Mouse (Mus musculus): ENCODE results near the gene Map3k3. TPM values are rescaled to one million over a fixed set of nuclear protein-coding genes. Genes with fewer than 3 reads are reported as not detected.

Gene Map3k3
- total RNA-seq, 1 experiment = 43.7 TPM

- Histone ChIP-seq H3K9ac (ENCODE audit: insufficient read depth, low read depth, low read length, poor library complexity, severe bottlenecking) (peak overlapping the region; percentile 83), H3K36me3 (ENCODE audit: control insufficient read depth, insufficient read depth, low read length, poor library complexity, severe bottlenecking) (peaks cover 3% of the 10 kb centered on the region; the same call in 1 of the 2 replicates), H3K4me3 (ENCODE audit: insufficient read depth in 1 of 2, low read depth in 1 of 2, low read length in 2 of 2, poor library complexity in 1 of 2, severe bottlenecking in 1 of 2) (peak overlapping the region; percentile 76 to 80), H3K27ac (ENCODE audit: insufficient read depth, low read depth, low read length, poor library complexity, severe bottlenecking) (peak overlapping the region; percentile 28; the same call in 1 of the 2 replicates), H3K9me3 (ENCODE audit: control insufficient read depth, insufficient read depth, low read depth, low read length) (no peaks in the 10 kb centered on the region), H3K4me1 (ENCODE audit: control insufficient read depth in 2 of 2, insufficient read depth in 2 of 2, low read length in 2 of 2, poor library complexity in 1 of 2) (peaks cover 2% of the 10 kb centered on the region in 2 experiments; a peak in 1 of 4 replicates)
- TF ChIP-seq ZNF384 (IDR thresholded peaks at IDR 0.05; ENCODE audit: low read depth, low read length) = no peak
- no peak for TF ChIP-seq MAFK (IDR thresholded peaks at IDR 0.05; ENCODE audit: insufficient read depth, low read depth, low read length)
- no peak for TF ChIP-seq CHD2 (IDR thresholded peaks at IDR 0.05; ENCODE audit: low read depth, low read length)
- TF ChIP-seq ZC3H11A (IDR thresholded peaks at IDR 0.05; ENCODE audit: borderline replicate concordance, low read depth, low read length) = no peak
- no peak; the same call in 1 of the 2 replicates for TF ChIP-seq HCFC1 (IDR thresholded peaks at IDR 0.05; ENCODE audit: borderline replicate concordance, insufficient read depth, low read length)
- peak; percentile 97 for DNase-seq (ENCODE audit: low read depth, low spot score)
- in situ Hi-C loops (cut with MboI; ENCODE audit: low sequenced_read_pairs in 2 of 2, unreplicated experiment in 2 of 2) = no loop called here
Observed at GRCm38 (mm10) chr11:106193371-106194154, 109.2 kb downstream of the Map3k3 start.

DNA sequence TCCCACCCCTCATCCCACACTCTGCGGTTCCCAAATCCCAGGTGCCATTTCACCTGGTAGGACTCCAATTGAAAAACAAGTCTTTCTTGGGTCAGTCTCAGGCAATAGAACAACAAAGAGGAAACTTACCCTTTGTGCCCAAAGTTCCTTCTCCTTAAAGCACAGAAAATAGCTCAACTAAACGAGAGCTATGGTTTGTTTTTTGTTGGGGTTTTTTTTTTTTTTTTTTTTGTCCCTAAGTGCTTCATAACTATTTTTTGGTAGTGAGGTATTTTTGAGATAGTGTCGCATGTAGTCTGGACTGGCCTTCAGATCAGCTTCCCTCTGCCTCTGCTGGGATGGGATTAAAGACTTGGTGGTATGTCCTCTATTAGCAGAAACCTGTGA, 109.7 kb downstream of the Map3k3 start:
- peak overlapping the region; percentile 71 to 80 for H3K4me3 ChIP-seq (ENCODE audit: insufficient read depth in 1 of 2, low read depth in 1 of 2, low read length in 2 of 2, poor library complexity in 1 of 2, severe bottlenecking in 1 of 2)
- in situ Hi-C loops (cut with MboI; ENCODE audit: low sequenced_read_pairs in 2 of 2, unreplicated experiment in 2 of 2) = no loop called here
- TF ChIP-seq CHD2 (IDR thresholded peaks at IDR 0.05; ENCODE audit: low read depth, low read length) (no peak), ZNF384 (IDR thresholded peaks at IDR 0.05; ENCODE audit: low read depth, low read length) (no peak), HCFC1 (IDR thresholded peaks at IDR 0.05; ENCODE audit: borderline replicate concordance, insufficient read depth, low read length) (no peak), MAFK (IDR thresholded peaks at IDR 0.05; ENCODE audit: insufficient read depth, low read depth, low read length) (no peak), ZC3H11A (IDR thresholded peaks at IDR 0.05; ENCODE audit: borderline replicate concordance, low read depth, low read length) (no peak)
- H3K9me3 ChIP-seq (ENCODE audit: control insufficient read depth, insufficient read depth, low read depth, low read length) = no peaks in the 10 kb centered on the region
- peak overlapping the region; percentile 77 for H3K9ac ChIP-seq (ENCODE audit: insufficient read depth, low read depth, low read length, poor library complexity, severe bottlenecking)
- peaks cover 2% of the 10 kb centered on the region in 2 experiments; a peak in 1 of 4 replicates for H3K4me1 ChIP-seq (ENCODE audit: control insufficient read depth in 2 of 2, insufficient read depth in 2 of 2, low read length in 2 of 2, poor library complexity in 1 of 2)
- peaks cover 3% of the 10 kb centered on the region; the same call in 1 of the 2 replicates for H3K36me3 ChIP-seq (ENCODE audit: control insufficient read depth, insufficient read depth, low read length, poor library complexity, severe bottlenecking)
- H3K27ac ChIP-seq (ENCODE audit: insufficient read depth, low read depth, low read length, poor library complexity, severe bottlenecking) = peak overlapping the region; percentile 28; the same call in 1 of the 2 replicates
- DNase-seq (ENCODE audit: low read depth, low spot score) = no peak

GRCm38 (mm10) chr11:106194891-106195290, 110.5 kb downstream of the Map3k3 start:
- peaks cover 2% of the 10 kb centered on the region in 2 experiments; a peak in 1 of 4 replicates for H3K4me1 ChIP-seq (ENCODE audit: control insufficient read depth in 2 of 2, insufficient read depth in 2 of 2, low read length in 2 of 2, poor library complexity in 1 of 2)
- peaks cover 3% of the 10 kb centered on the region; the same call in 1 of the 2 replicates for H3K36me3 ChIP-seq (ENCODE audit: control insufficient read depth, insufficient read depth, low read length, poor library complexity, severe bottlenecking)
- no peak overlapping the region for H3K9ac ChIP-seq (ENCODE audit: insufficient read depth, low read depth, low read length, poor library complexity, severe bottlenecking)
- no peaks in the 10 kb centered on the region for H3K9me3 ChIP-seq (ENCODE audit: control insufficient read depth, insufficient read depth, low read depth, low read length)
- DNase-seq (ENCODE audit: low read depth, low spot score) = no peak
- no peak overlapping the region for H3K27ac ChIP-seq (ENCODE audit: insufficient read depth, low read depth, low read length, poor library complexity, severe bottlenecking)
- no peak for TF ChIP-seq ZNF384 (IDR thresholded peaks at IDR 0.05; ENCODE audit: low read depth, low read length)
- no peak overlapping the region for H3K4me3 ChIP-seq (ENCODE audit: insufficient read depth in 1 of 2, low read depth in 1 of 2, low read length in 2 of 2, poor library complexity in 1 of 2, severe bottlenecking in 1 of 2)
- in situ Hi-C loops (cut with MboI; ENCODE audit: low sequenced_read_pairs in 2 of 2, unreplicated experiment in 2 of 2) = no loop called here

GRCm38 (mm10) chr11:106195341-106195740, 110.9 kb downstream of the Map3k3 start:
- no peak for DNase-seq (ENCODE audit: low read depth, low spot score)
- no peak overlapping the region for H3K27ac ChIP-seq (ENCODE audit: insufficient read depth, low read depth, low read length, poor library complexity, severe bottlenecking)
- TF ChIP-seq CHD2 (IDR thresholded peaks at IDR 0.05; ENCODE audit: low read depth, low read length) = no peak
- no peak for TF ChIP-seq ZC3H11A (IDR thresholded peaks at IDR 0.05; ENCODE audit: borderline replicate concordance, low read depth, low read length)
- TF ChIP-seq MAFK (IDR thresholded peaks at IDR 0.05; ENCODE audit: insufficient read depth, low read depth, low read length) = no peak
- TF ChIP-seq ZNF384 (IDR thresholded peaks at IDR 0.05; ENCODE audit: low read depth, low read length) = no peak
- no peak for TF ChIP-seq HCFC1 (IDR thresholded peaks at IDR 0.05; ENCODE audit: borderline replicate concordance, insufficient read depth, low read length)
- H3K4me3 ChIP-seq (ENCODE audit: insufficient read depth in 1 of 2, low read depth in 1 of 2, low read length in 2 of 2, poor library complexity in 1 of 2, severe bottlenecking in 1 of 2) = no peak overlapping the region
- H3K36me3 ChIP-seq (ENCODE audit: control insufficient read depth, insufficient read depth, low read length, poor library complexity, severe bottlenecking) = peaks cover 3% of the 10 kb centered on the region; the same call in 1 of the 2 replicates
- no peaks in the 10 kb centered on the region for H3K9me3 ChIP-seq (ENCODE audit: control insufficient read depth, insufficient read depth, low read depth, low read length)
- no peak overlapping the region for H3K9ac ChIP-seq (ENCODE audit: insufficient read depth, low read depth, low read length, poor library complexity, severe bottlenecking)
- in situ Hi-C loops (cut with MboI; ENCODE audit: low sequenced_read_pairs in 2 of 2, unreplicated experiment in 2 of 2) = no loop called here
- H3K4me1 ChIP-seq (ENCODE audit: control insufficient read depth in 2 of 2, insufficient read depth in 2 of 2, low read length in 2 of 2, poor library complexity in 1 of 2) = peaks cover 2% of the 10 kb centered on the region in 2 experiments; a peak in 1 of 4 replicates

Data from ES-E14 (cell line).